In genomic region chr8:114593424-114594157, GRCm38 (mm10) we compare ENCODE assay signal across 9 mouse cellular contexts.
DNase-seq lines count a peak whose midpoint lies in the region; ATAC-seq and TF ChIP-seq lines count a peak whose summit lies in the region.
"Had no signal": no experiment of that assay in that cellular context is flagged by ENCODE, and none has a peak within 500 bp of the region (broad histone marks: within the 10 kb centered on the region; RNA-seq: fewer than 3 reads in every experiment).

No protein-coding gene starts in this region.

- peaks cover 26% of the 10 kb centered on the region for H3K4me1 ChIP-seq in neural tube, embryonic 11.5 days (ENCODE audit: control insufficient read depth, insufficient read depth, low read length)
- H3K4me1 ChIP-seq in forebrain, postnatal 0 days (ENCODE audit: insufficient read depth), result peaks cover 8% of the 10 kb centered on the region; the same call in 1 of the 2 replicates
- no peaks in the 10 kb centered on the region for H3K4me1 ChIP-seq in kidney, postnatal 0 days (replicated peaks; ENCODE audit: insufficient read depth, low read length)
- peaks cover 4% of the 10 kb centered on the region; the same call in 1 of the 2 replicates for H3K4me1 ChIP-seq in small intestine, adult 2 months (ENCODE audit: control insufficient read depth, insufficient read depth, insufficient read length, low read length)

- TF ChIP-seq CTCF in forebrain, postnatal 0 days (IDR thresholded peaks at IDR 0.05; ENCODE audit: low read depth), result no peak
- no peak for TF ChIP-seq CTCF in kidney, postnatal 0 days (IDR thresholded peaks at IDR 0.05; ENCODE audit: low read depth)
- TF ChIP-seq CTCF in small intestine, adult 2 months (IDR thresholded peaks at IDR 0.05; ENCODE audit: extremely low read depth, insufficient read length, insufficient replicate concordance, low read depth, low read length), result no peak

- no peak overlapping the region for H3K4me3 ChIP-seq in neural tube, embryonic 11.5 days (ENCODE audit: low read depth, low read length)
- H3K4me3 ChIP-seq in forebrain, postnatal 0 days (ENCODE audit: low read depth, low read length), result no peak overlapping the region
- H3K4me3 ChIP-seq in kidney, postnatal 0 days (replicated peaks; ENCODE audit: low read depth, low read length), result no peak overlapping the region
- H3K4me3 ChIP-seq in small intestine, adult 2 months (ENCODE audit: low read depth, low read length), result peak overlapping the region; percentile 16; the same call in 1 of the 2 replicates

- 0 out of 2 replicates have a peak overlapping the region, but pooled peaks have one; percentile 3 for H3K27ac ChIP-seq in neural tube, embryonic 11.5 days (ENCODE audit: low read depth, low read length)
- no peak overlapping the region for H3K27ac ChIP-seq in forebrain, postnatal 0 days (ENCODE audit: low read depth, low read length)
- H3K27ac ChIP-seq in kidney, postnatal 0 days, result no peak overlapping the region
- no peak overlapping the region for H3K27ac ChIP-seq in small intestine, adult 2 months (ENCODE audit: insufficient read depth, low read depth, low read length)

- H3K4me2 ChIP-seq in neural tube, embryonic 11.5 days (ENCODE audit: low read depth), result peak overlapping the region; percentile 1; the same call in 1 of the 2 replicates
- 0 out of 2 replicates have a peak overlapping the region, but pooled peaks have one; percentile 0 for H3K4me2 ChIP-seq in forebrain, postnatal 0 days (ENCODE audit: low read depth)
- H3K4me2 ChIP-seq in kidney, postnatal 0 days (ENCODE audit: low read length), result peak overlapping the region; percentile 17; the same call in 1 of the 2 replicates

- intact Hi-C loops in left cerebral cortex, postnatal 36 days (cut with DNase I), result no loop called here

- DNase-seq in neural tube, embryonic 11.5 days (ENCODE audit: low spot score), result peak; percentile 40
- DNase-seq in neural tube, embryonic 10.5 days (ENCODE audit: extremely low spot score, low spot score), result no peak
- peak; percentile 20 for DNase-seq in forebrain, postnatal 0 days
- DNase-seq in kidney, postnatal 0 days (ENCODE audit: low spot score), result no peak
- DNase-seq in lung, postnatal 36 days, result no peak
- DNase-seq in urinary bladder, postnatal 10 days (ENCODE audit: low spot score), result no peak
- no peak for DNase-seq in left cerebral cortex, postnatal 36 days (ENCODE audit: low spot score in 2 of 2)

- no peaks in the 10 kb centered on the region for H3K36me3 ChIP-seq in neural tube, embryonic 11.5 days (ENCODE audit: control insufficient read depth, insufficient read depth, low read length)
- H3K36me3 ChIP-seq in forebrain, postnatal 0 days (ENCODE audit: insufficient read depth), result no peaks in the 10 kb centered on the region
- H3K36me3 ChIP-seq in kidney, postnatal 0 days (ENCODE audit: insufficient read depth, low read length), result no peaks in the 10 kb centered on the region
- no peaks in the 10 kb centered on the region for H3K36me3 ChIP-seq in small intestine, adult 2 months (ENCODE audit: control insufficient read depth, insufficient read depth, low read length)

- H3K9me3 ChIP-seq in neural tube, embryonic 11.5 days (ENCODE audit: control insufficient read depth, low read length), result no peaks in the 10 kb centered on the region
- H3K9me3 ChIP-seq in forebrain, postnatal 0 days (ENCODE audit: low read length), result peaks cover 5% of the 10 kb centered on the region; the same call in 1 of the 2 replicates
- no peaks in the 10 kb centered on the region for H3K9me3 ChIP-seq in kidney, postnatal 0 days (replicated peaks; ENCODE audit: low read length)

- H3K27me3 ChIP-seq in neural tube, embryonic 11.5 days (ENCODE audit: control insufficient read depth, insufficient read depth, low read length), result no peaks in the 10 kb centered on the region
- H3K27me3 ChIP-seq in forebrain, postnatal 0 days (ENCODE audit: insufficient read depth, low read length), result peaks cover 22% of the 10 kb centered on the region; the same call in 1 of the 2 replicates
- no peaks in the 10 kb centered on the region for H3K27me3 ChIP-seq in kidney, postnatal 0 days (ENCODE audit: insufficient read depth, low read length)
- no peaks in the 10 kb centered on the region for H3K27me3 ChIP-seq in small intestine, adult 2 months (ENCODE audit: control insufficient read depth, insufficient read depth, low read length)
- H3K27me3 ChIP-seq: CH12.LX had no signal

- no peak overlapping the region for H3K9ac ChIP-seq in neural tube, embryonic 11.5 days (ENCODE audit: low read length)
- no peak overlapping the region for H3K9ac ChIP-seq in forebrain, postnatal 0 days
- no peak overlapping the region for H3K9ac ChIP-seq in kidney, postnatal 0 days (ENCODE audit: low read depth, low read length)

- 41% methylated on average over 19 of the region's 19 CpGs for WGBS in neural tube, embryonic 11.5 days
- 22% methylated on average over 19 of the region's 19 CpGs for WGBS in forebrain, postnatal 0 days
- 44% methylated on average over 19 of the region's 19 CpGs for WGBS in kidney, postnatal 0 days
- WGBS in small intestine, adult 2 months, result 37% methylated on average over 19 of the region's 19 CpGs

- no peak for TF ChIP-seq POLR2A in small intestine, adult 2 months (IDR thresholded peaks at IDR 0.05; ENCODE audit: low read depth, low read length)

- ATAC-seq in neural tube, embryonic 11.5 days (ENCODE audit: insufficient read depth, low FRiP score, low TSS enrichment), result peak; percentile 60; the same call in 1 of the 2 replicates
- no peak for ATAC-seq in forebrain, postnatal 0 days
- no peak for ATAC-seq in kidney, postnatal 0 days (replicated peaks; ENCODE audit: low FRiP score, low read depth)

Comparison
In these comparisons a context has a peak if more than half of its experiments do, and no peak if none do; other contexts are left out.
1. DNase-seq: peak in neural tube, embryonic 11.5 days (single experiment) and forebrain, postnatal 0 days (single experiment); none in neural tube, embryonic 10.5 days (single experiment), kidney, postnatal 0 days (single experiment), lung, postnatal 36 days (single experiment), urinary bladder, postnatal 10 days (single experiment) and left cerebral cortex, postnatal 36 days (0 of 2).
2. Peak in every context shown above with its lines, with median percentiles within 50 percentile points of each other: H3K4me2 ChIP-seq.